Mouse (Mus musculus) thymus, adult 2 months (tissue): ENCODE measurements around the gene Slc10a1. TPM values are rescaled to one million over a fixed set of nuclear protein-coding genes. Genes with fewer than 3 reads are reported as not detected.
A peak's percentile ranks its signal among the peaks of the same experiment; 100 is the strongest.

Experiments used
- DNase-seq: peaks from one replicate; pipeline ENCODE4 v3.0.0; 2021
- H3K27ac ChIP-seq: fragments of 200-500 bp; 2 replicates; pipeline ENCODE4 v1.5.1; 2012; ENCODE audit warnings: low read length, control low read depth; ENCODE audit not compliant: control insufficient read depth, insufficient read depth
- H3K27me3 ChIP-seq: fragments of 200-500 bp; 2 replicates; pipeline ENCODE4 v1.6.1; 2012; ENCODE audit warnings: mild to moderate bottlenecking, low read length, moderate library complexity, mixed read lengths; ENCODE audit not compliant: control insufficient read depth, insufficient read depth
- H3K36me3 ChIP-seq: fragments of 200-500 bp; 2 replicates; pipeline ENCODE4 v1.6.1; 2012; ENCODE audit warnings: mild to moderate bottlenecking, low read length, moderate library complexity; ENCODE audit not compliant: control insufficient read depth, insufficient read depth
- H3K4me1 ChIP-seq: fragments of 200-500 bp; replicated peaks from 2 replicates; pipeline ENCODE4 v1.6.1; 2012; ENCODE audit warnings: low read length; ENCODE audit not compliant: control insufficient read depth, insufficient read depth
- H3K4me3 ChIP-seq: fragments of 200-500 bp; 2 replicates; pipeline ENCODE4 v1.5.1; 2012; ENCODE audit warnings: mild to moderate bottlenecking, low read length, control low read depth, moderate library complexity; ENCODE audit not compliant: control insufficient read depth, insufficient read depth
- CTCF ChIP-seq: fragments of 200-500 bp; IDR thresholded peaks from 2 replicates; pipeline ENCODE4 v1.5.1; 2012; ENCODE audit warnings: mild to moderate bottlenecking, control low read depth, low read length, moderate library complexity, borderline replicate concordance; ENCODE audit not compliant: control insufficient read depth, poor library complexity, insufficient read depth; ENCODE audit errors: extremely low read depth
- POLR2A ChIP-seq: fragments of 200-500 bp; IDR thresholded peaks from 2 replicates; pipeline ENCODE4 v1.6.1; 2012; ENCODE audit warnings: mild to moderate bottlenecking, low read length, control low read depth, moderate library complexity; ENCODE audit not compliant: control insufficient read depth, poor library complexity, insufficient read depth; ENCODE audit errors: extremely low read depth
- WGBS: fragments of 180-500 bp; shearing (Covaris S2); methylation state at CpG from one replicate; pipeline ENCODE4 v1.1.7; 2018; 5-methylcytosine and 5-hydroxymethylcytosine counted together
- polyA plus RNA-seq: library from polyadenylated mRNA; depleted of rRNA; stranded (reverse); fragments of >200 nt; gene quantifications from 2 replicates; pipeline ENCODE4 v1.2.3, GENCODE M21; 2012

Slc10a1 gene
- polyA plus RNA-seq, 1 experiment, result 0.07 TPM

DNA sequence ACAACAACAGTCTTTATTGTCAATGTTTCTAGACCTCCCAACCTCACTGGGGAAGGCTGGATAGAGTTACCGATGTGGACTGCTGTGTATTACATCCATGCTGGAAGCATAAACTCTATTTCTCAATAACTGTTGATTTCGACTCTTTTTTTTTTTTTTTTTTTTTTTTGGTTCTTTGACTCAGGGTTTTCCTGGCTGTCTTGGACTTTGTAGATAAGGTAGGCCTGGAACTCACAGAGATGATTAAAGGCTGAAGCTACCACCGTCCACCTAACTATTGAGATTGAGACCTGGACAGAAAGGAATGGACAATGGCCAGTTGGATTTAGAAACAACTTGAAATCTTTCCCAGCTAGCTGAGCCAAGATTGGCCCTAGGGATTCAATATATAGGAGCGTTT is 24.3 kb downstream of the Slc10a1 start:
- peaks cover 9% of the 10 kb centered on the region for H3K4me1 ChIP-seq
- WGBS, result 97% methylated on average over 4 of the region's 4 CpGs

DNA sequence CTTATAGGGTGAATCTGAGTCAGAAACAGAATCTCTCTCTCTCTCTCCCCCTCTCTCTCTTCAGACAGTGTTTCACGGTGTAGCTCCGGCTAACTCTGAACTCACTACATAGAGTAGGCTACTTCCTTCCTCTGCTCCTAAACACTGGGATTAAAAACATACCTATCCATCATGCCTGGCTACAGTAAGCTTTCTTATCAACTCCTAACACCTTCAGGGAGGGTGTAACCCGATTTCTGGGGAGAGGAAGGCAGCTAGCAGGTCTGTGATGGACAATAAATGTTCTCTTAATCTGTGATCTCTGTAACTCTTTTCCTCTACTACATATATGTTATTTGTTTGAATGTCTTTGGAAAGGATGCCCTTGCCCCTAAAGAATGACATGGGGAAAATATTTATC is 25.1 kb downstream of the Slc10a1 start:
- no peak overlapping the region for H3K27ac ChIP-seq
- H3K4me1 ChIP-seq, result peaks cover 13% of the 10 kb centered on the region
- no peak for DNase-seq
- no peaks in the 10 kb centered on the region for H3K27me3 ChIP-seq
- 89% methylated on average over 3 of the region's 3 CpGs for WGBS
- TF ChIP-seq POLR2A, result no peak
- TF ChIP-seq CTCF, result no peak
- H3K36me3 ChIP-seq, result peaks cover 18% of the 10 kb centered on the region
- H3K4me3 ChIP-seq, result no peak overlapping the region

More for the DNA sequence above, 24.3 kb downstream of the Slc10a1 start:
- H3K27me3 ChIP-seq, result no peaks in the 10 kb centered on the region
- no peak overlapping the region for H3K4me3 ChIP-seq
- TF ChIP-seq POLR2A (no peak), CTCF (no peak)
- H3K27ac ChIP-seq, result no peak overlapping the region
- DNase-seq, result no peak
- peaks cover 25% of the 10 kb centered on the region for H3K36me3 ChIP-seq

DNA sequence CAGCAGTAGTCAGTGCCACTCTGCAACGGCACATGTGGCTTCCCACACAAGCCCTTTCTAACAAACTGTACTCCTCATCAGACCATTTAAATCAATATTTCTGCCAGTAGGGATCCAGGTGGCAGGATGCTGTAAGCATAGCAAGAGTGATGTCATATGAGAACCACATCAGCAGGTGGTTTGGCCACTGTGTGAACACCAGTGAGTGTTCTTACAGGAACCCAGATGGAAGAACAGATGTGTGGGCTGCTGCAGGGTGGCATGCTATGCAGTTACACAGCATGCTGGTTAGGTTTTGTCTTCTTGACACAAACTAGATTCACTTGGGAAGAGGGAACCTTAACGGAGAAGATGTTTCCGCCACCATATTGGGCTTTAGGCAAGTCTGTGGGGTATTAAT is 26.6 kb downstream of the Slc10a1 start:
- 52% methylated on average over 3 of the region's 3 CpGs for WGBS
- H3K4me1 ChIP-seq, result peaks cover 20% of the 10 kb centered on the region
- peak; percentile 50 for DNase-seq

DNA sequence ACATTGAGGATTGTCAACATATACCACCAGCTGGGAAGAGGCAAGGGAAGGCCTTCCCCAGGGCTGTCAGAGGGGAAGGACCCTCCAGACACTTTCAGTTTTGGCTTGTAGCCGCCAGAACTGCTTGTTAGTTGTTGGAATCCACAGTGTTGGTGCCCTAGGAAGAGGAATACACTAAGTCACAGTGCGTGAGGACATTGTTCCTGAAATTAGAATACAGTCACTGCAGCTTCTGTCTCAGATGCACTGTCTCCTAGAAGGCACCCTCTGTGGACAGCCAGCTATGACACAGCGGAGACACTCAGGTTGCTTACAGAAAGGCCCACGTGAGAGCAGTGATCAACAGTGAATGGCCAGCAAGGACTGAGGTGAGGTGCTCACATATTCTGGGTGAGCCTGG is 29.3 kb downstream of the Slc10a1 start:
- peak overlapping the region; percentile 96 for H3K27ac ChIP-seq
- peaks cover 17% of the 10 kb centered on the region for H3K4me1 ChIP-seq
- DNase-seq, result no peak
- no peaks in the 10 kb centered on the region for H3K27me3 ChIP-seq
- no peaks in the 10 kb centered on the region for H3K36me3 ChIP-seq
- no peak overlapping the region for H3K4me3 ChIP-seq
- WGBS, result 50% methylated on average over 4 of the region's 4 CpGs
- no peak for TF ChIP-seq POLR2A
- no peak for TF ChIP-seq CTCF

More for the DNA sequence above, 26.6 kb downstream of the Slc10a1 start:
- TF ChIP-seq POLR2A (no peak), CTCF (no peak)
- Histone ChIP-seq H3K36me3 (peaks cover 4% of the 10 kb centered on the region), H3K4me3 (no peak overlapping the region), H3K27me3 (no peaks in the 10 kb centered on the region), H3K27ac (peak overlapping the region; percentile 44; the same call in 1 of the 2 replicates)

DNA sequence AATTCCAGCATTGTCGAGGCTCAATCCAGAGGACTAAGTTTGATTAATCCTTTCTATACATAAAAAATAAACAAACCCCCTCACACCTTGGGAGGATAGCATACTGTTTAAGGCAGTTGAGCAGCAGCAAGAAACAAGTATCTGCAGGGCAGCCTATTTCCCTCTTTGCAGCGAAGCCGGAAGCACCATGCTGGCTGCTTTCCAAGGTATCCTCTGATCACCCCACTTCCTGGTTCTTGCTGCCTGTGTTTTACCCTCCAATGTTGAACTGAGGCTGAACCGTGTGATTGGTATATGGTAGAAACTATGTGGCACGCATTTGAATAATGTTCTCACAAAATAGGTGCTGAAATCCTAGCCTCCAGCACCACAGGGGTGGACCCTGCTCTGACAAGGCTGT is 29.9 kb downstream of the Slc10a1 start:
- no peak overlapping the region for H3K4me3 ChIP-seq
- peaks cover 17% of the 10 kb centered on the region for H3K4me1 ChIP-seq
- no peaks in the 10 kb centered on the region for H3K27me3 ChIP-seq
- peak overlapping the region; percentile 96 for H3K27ac ChIP-seq
- peak; percentile 82 for DNase-seq
- 3% methylated on average over 5 of the region's 5 CpGs for WGBS
- no peak for TF ChIP-seq POLR2A
- TF ChIP-seq CTCF, result no peak
- H3K36me3 ChIP-seq, result no peaks in the 10 kb centered on the region

DNA sequence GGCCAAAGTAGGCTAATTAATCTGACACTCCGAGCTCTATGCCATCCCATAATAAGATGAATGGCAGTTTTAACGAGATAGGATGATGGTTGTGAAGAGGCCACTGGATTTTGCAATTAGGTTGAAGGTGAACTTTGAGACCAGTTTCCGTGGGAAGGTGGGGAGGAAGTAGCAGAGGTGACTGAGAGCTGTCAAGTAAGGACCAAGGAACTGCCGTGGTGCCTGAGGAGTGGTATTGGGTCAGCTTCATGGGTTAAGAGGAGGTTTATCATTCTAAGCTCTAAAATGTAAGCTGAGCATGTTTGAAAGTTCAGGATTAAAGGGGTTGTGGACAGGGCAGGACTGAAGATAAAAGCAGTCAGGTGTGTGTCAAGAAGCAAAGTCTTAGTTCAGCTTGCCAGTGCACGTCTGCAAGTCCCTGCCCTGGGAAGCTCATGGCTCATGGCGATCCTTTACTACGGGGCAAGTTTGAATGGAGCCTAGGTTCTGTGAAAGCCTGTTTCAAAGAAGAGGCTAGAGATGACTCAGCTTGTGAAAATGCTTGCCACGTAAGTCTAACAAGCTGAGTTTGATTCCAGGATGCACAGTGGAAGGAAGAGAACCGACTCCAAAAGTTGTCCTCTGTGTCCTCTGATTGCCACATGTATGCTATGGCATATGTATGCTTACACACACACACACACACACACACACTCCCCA is 31.0 kb downstream of the Slc10a1 start:
- WGBS, result 46% methylated on average over 9 of the region's 9 CpGs
- DNase-seq, result no peak
- no peaks in the 10 kb centered on the region for H3K36me3 ChIP-seq
- no peak overlapping the region for H3K4me3 ChIP-seq
- H3K27me3 ChIP-seq, result no peaks in the 10 kb centered on the region
- H3K27ac ChIP-seq, result no peak overlapping the region
- peaks cover 17% of the 10 kb centered on the region for H3K4me1 ChIP-seq
- no peak for TF ChIP-seq CTCF
- TF ChIP-seq POLR2A, result no peak
